Mouse (Mus musculus) heart, postnatal 36 days (tissue): Measurements from ENCODE around the gene Pde8b. TPM values are rescaled to one million over a fixed set of nuclear protein-coding genes. Genes with fewer than 3 reads are reported as not detected.
A peak's percentile ranks its signal among the peaks of the same experiment; 100 is the strongest.

ENCODE experiments used
- DNase-seq, 2 experiments: peaks; one replicate each; pipeline ENCODE4 v3.0.0; 2021 to 2022
- intact Hi-C: fragments of 180-260 bp; cut with DNase I; formaldehyde crosslinking; loops from one replicate; pipeline ENCODE4 v1.15.1; 2025
- total RNA-seq, 2 experiments: library from RNA; stranded (reverse); gene quantifications; 2 replicates each; pipeline ENCODE4 v1.2.3; 2021

The Pde8b gene
- total RNA-seq, 2 experiments from 2014 or later = 3.6 to 3.7 TPM

GRCm38 (mm10) chr13:95038200-95038599 is 211.9 kb downstream of the Pde8b start:
- no peak for DNase-seq
- intact Hi-C loops = no loop called here

DNA sequence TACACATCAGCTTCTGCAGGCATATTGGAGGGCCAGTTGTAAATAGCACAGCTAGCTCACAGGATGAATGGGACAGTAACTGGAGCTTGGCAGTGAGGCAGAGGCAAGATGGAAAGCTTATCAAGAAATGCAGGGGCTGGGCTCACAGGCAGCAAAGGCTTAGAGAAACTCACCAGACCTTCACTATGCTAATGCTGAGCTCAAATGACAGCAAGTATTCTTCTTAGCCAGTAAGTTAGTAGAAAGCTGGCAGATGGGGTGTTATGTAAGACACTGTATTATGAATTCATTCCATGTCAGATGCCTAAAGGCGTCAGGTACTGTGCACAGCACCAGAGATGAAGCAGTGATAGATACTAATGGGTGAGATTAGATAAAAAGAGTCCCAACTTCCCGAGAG is 215.4 kb downstream of the Pde8b start:
- intact Hi-C loops = no loop called here
- DNase-seq = no peak

DNA sequence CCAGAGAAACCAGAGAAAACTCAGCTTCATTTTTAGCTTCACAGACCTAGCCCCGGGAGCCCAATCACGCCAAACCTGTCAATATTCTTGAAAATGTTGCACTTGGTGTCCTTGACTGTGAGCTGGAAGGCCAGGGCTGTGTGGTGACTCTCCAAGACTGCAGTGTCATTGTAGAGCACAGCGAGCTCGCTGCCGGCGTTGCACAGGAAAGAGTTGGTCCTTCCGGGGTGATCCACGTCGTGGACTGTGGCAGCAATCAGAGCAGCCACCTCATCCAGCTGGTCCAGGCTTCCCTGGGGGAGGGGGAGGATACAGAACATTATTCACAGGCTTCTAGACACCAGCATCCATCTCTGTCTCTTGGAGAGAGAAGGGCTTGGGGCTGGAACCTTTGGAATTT is 216.0 kb downstream of the Pde8b start:
- intact Hi-C loops = no loop called here
- DNase-seq = no peak

GRCm38 (mm10) chr13:95032973-95033372 is 217.2 kb downstream of the Pde8b start:
- DNase-seq = no peak

DNA sequence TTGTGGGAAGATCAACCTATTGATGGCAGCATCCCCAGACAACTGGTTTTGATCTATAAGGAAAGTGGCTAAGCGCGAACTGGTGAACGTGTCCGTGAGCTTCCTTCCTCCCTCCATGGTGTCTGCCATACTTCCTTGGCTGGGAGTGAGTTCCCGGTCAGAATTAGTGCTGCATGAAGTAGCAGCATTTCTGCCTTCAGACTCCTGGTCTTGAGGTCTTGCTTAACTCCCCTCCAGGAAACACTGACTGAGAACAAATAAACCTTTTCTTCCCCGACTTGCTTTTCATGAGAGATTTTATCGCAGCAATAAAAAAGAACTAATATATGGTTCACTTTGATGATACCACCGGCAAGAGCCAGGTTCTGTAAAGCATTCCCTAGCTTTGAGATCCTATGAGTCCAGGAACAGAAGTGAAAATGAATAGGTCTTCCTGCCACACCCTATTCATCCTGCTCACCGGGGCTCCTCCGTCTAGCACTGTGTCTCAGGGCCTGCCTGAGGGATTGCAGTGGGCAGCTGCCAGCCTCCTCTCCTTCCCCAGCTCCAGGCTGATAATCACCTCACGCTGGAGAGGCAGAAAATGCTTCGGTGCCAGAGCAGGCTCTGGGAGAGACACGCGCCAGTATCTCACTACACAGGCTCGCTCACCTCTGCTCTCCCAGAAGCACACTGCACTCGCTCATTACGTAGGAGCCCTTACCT is 217.9 kb downstream of the Pde8b start:
- peak in 1 of 2 experiments; percentile 9 for DNase-seq
- intact Hi-C loops = no loop called here

More at GRCm38 (mm10) chr13:95032973-95033372, 217.2 kb downstream of the Pde8b start:
- intact Hi-C loops = no loop called here

GRCm38 (mm10) chr13:95030828-95031227 is 219.3 kb downstream of the Pde8b start:
- DNase-seq = no peak
- intact Hi-C loops = no loop called here

DNA sequence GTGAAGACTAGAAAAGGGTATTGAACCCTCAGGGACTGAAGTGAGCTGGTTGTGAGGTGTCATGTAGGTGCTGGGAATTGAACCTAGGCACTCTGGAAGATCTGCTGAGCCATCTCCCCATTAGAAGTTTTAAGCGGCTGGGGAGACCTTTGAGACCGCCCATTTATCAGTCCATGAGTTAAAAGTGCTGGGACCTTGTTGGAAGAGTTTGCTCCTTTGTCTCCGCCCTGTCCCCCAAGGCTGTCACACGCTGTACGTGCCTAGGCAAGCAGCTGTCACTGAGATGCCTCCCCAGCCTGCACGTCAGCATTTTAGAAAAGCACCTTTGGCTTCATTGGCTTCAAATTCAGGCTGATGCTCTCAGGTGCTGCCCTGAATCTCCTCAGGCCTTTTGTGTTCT is 229.9 kb downstream of the Pde8b start:
- no peak for DNase-seq
- intact Hi-C loops = no loop called here

DNA sequence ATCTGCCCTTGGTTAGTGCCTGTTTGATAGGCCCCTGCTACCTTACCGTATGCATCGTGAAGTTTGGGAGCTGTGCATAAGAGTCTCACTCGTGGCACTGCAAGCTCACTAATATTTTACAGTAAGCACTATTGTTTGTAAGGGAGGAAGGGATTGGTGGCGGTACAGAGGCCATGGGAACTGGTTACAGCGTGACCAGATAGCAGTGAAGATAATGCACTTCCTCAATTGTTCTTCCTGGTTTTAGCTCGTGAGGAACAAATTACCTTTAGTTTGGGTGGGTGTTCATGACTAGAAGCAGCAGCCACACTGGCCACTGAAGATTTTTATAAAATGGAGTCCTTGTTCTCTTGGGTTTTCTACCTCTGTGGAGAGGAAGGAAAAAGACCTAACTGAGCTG is 230.8 kb downstream of the Pde8b start:
- intact Hi-C loops = loop anchor here (2.0 kb wide), 1 partner anchor 265 kb away; no protein-coding TSS in a partner anchor
- no peak for DNase-seq

DNA sequence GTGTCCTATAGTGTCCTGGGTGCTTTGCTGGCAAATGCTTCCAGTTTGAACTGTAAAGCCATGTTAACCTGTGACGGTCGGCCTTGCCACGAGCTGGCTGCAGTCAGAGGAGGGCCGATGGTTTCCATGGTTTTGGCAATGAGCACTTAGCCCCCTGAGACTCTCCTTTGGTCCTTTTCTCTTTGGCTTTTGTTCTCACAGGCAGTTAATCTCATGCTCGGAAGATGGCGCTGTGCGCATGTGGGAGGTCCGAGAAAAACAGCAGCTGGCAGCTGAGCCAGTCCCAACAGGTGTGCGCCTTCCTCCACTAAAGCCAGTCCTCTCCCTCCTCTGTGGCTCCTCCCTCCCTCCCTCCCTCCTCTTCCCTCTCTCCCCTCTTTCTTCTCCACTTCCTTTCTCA is 232.2 kb downstream of the Pde8b start:
- intact Hi-C loops = loop anchor here (1.0 to 2.0 kb wide), 2 partner anchors 267 to 327 kb away; no protein-coding TSS in a partner anchor
- DNase-seq = peak; percentile 35 to 41

GRCm38 (mm10) chr13:95017278-95017677 is 232.9 kb downstream of the Pde8b start:
- DNase-seq = no peak
- intact Hi-C loops = no loop called here

DNA sequence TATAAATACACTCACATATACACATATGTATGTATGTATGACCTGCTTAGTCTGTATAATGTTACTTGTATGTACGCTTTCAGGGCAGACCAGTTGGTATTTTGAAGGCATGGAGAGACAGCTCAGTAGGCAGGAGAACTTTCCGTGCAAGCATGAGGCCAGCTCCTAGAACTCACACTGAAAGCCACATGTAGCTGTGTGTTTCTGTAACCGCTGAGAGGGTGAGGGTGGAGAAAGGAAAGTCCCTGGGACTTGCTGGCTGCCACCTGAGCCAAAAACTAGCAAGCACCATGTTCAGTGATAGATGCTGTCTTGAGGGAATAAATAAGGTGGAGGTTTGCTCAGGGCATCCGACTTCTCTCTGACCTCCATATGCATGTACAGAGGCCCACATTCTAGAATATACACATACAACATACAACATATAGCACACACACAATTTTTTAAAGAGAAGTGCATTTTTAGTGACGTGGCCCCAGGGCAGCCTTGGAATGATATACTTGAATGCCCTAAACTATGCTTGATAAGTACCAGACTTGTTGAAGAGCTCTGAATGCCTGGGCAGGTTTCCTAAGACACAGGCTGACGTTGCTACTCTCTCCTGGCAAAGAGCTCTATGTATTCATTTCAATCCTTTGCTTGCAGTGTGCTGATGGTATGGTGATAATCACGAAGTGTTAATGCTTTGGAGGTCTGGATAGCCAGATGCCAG is 238.4 kb downstream of the Pde8b start:
- no peak for DNase-seq
- intact Hi-C loops = no loop called here

- no peak for DNase-seq
- intact Hi-C loops = no loop called here
Measured at GRCm38 (mm10) chr13:95009261-95009660, 240.9 kb downstream of the Pde8b start.

- intact Hi-C loops = no loop called here
- DNase-seq = no peak
Measured at GRCm38 (mm10) chr13:95007281-95007680, 242.9 kb downstream of the Pde8b start.

- intact Hi-C loops = no loop called here
Measured at GRCm38 (mm10) chr13:94990516-94990915, 259.6 kb downstream of the Pde8b start.

DNA sequence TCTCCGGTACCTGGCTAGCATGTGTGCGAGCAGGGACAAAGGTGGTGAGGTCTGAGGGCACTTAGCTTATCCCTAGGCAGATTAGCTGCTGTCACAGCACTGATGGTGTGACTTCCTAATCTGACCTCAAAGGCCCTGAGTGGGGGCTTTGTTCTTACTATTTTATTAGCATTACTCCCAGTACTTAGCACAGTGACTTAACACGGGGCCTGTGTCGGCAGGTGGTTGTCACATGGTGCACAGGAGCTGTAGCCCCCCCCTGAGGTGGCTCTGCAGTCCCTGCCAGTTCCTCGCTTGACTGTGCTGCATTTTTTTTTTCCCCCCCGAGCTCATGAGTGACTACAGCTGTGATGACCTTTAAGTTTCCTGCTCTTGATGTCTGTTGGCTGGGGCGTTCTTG is 271.1 kb downstream of the Pde8b start:
- no peak for DNase-seq
- intact Hi-C loops = loop anchor here (5.0 kb wide), 1 partner anchor 348 kb away; no protein-coding TSS in a partner anchor

More at GRCm38 (mm10) chr13:94990516-94990915, 259.6 kb downstream of the Pde8b start:
- no peak for DNase-seq

- peak; percentile 94 to 95 for DNase-seq
- intact Hi-C loops = loop anchor here (1.0 to 5.0 kb wide), 2 partner anchors 187 to 351 kb away; no protein-coding TSS in a partner anchor
Measured at GRCm38 (mm10) chr13:94976219-94977186, 273.6 kb downstream of the Pde8b start, which contains the start of gene Wdr41. Gene Wdr41, plus strand, starts transcription at chr13:94976344.

- DNase-seq = no peak
- intact Hi-C loops = loop anchor here (1.0 to 5.0 kb wide), 2 partner anchors 187 to 351 kb away; no protein-coding TSS in a partner anchor
Measured at GRCm38 (mm10) chr13:94975828-94976218, 274.3 kb downstream of the Pde8b start.
